Mouse (Mus musculus) liver, postnatal 0 days (tissue): ENCODE measurements at regions not wholly inside any gene's neighbourhood (a gene's known extent, or its start where the extent isn't known, plus 50 kb on each side); places are given as distances from the start of the nearest gene placed in this dataset.

Experiments used
- ATAC-seq: fragments of 200-750 bp; cut with Nextera tagmentation; 2 replicates; pipeline ENCODE4 v1.8.0; 2017; ENCODE audit warnings: mild to moderate bottlenecking, moderate library complexity
- DNase-seq: peaks from one replicate; pipeline ENCODE4 v3.0.0-alpha.2; 2016
- H3K27ac ChIP-seq: fragments of 300-500 bp; sonication (generic); 2 replicates; pipeline ENCODE4 v1.5.1; 2014; ENCODE audit warnings: antibody characterized with exemption, moderate library complexity, mild to moderate bottlenecking, low read depth
- H3K27me3 ChIP-seq: fragments of 300-500 bp; sonication (generic); 2 replicates; pipeline ENCODE4 v1.6.1; 2014; ENCODE audit warnings: low read length, control low read depth, mixed read lengths; ENCODE audit not compliant: insufficient read depth
- H3K36me3 ChIP-seq: fragments of 300-500 bp; sonication (generic); replicated peaks from 2 replicates; pipeline ENCODE4 v1.6.1; 2014; ENCODE audit warnings: mild to moderate bottlenecking, control low read depth, low read length, moderate library complexity, mixed read lengths; ENCODE audit not compliant: insufficient read depth
- H3K4me1 ChIP-seq: fragments of 300-500 bp; sonication (generic); 2 replicates; pipeline ENCODE4 v1.6.1; 2014; ENCODE audit warnings: antibody characterized with exemption, mild to moderate bottlenecking, control low read depth; ENCODE audit not compliant: insufficient read depth
- H3K4me2 ChIP-seq: fragments of 300-500 bp; sonication (generic); 2 replicates; pipeline ENCODE4 v1.6.1; 2014; ENCODE audit warnings: low read depth, mild to moderate bottlenecking, low read length, moderate library complexity, mixed read lengths
- H3K4me3 ChIP-seq: fragments of 300-500 bp; sonication (generic); 2 replicates; pipeline ENCODE4 v1.5.1; 2014; ENCODE audit warnings: low read depth, low read length
- H3K9ac ChIP-seq: fragments of 300-500 bp; sonication (generic); replicated peaks from 2 replicates; pipeline ENCODE4 v1.6.1; 2014; ENCODE audit warnings: mild to moderate bottlenecking, moderate library complexity
- H3K9me3 ChIP-seq: fragments of 300-500 bp; sonication (generic); 2 replicates; pipeline ENCODE4 v1.6.1; 2016; ENCODE audit warnings: mild to moderate bottlenecking, control low read depth, low read length, mixed read lengths
- CTCF ChIP-seq: sonication (generic); IDR thresholded peaks from 2 replicates; pipeline ENCODE4 v1.5.1; 2016; ENCODE audit warnings: antibody characterized with exemption, low read depth
- EP300 ChIP-seq: IDR thresholded peaks from 2 replicates; pipeline ENCODE4 v1.6.1; 2016; ENCODE audit warnings: antibody characterized with exemption, low read depth, mild to moderate bottlenecking
- WGBS: fragments of 180-500 bp; shearing (Covaris S2); extraction: QIAGEN DNeasy Blood & Tissue Kit; methylation state at CpG from one replicate; pipeline ENCODE4 v1.1.7; 2014; ENCODE audit not compliant: insufficient replicate concordance; 5-methylcytosine and 5-hydroxymethylcytosine counted together

DNA sequence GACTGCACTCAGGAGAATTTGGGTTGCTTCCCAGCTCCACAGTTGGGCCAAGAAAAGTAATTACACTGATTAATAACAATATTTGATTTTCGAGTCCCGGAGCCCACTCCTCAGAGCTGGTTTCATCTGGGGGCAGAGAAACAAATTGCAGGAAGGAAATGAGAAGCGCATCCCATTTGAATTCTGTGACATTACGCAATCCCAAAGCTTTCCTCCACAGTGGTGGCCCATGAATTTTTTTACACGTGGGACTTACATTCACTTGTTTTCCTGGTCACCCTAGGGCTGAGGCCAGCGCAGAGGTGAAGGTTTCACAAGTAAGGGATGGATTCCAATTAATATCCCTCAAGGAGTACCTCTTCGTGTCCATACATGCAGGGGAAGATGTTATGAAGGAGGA lies 556.3 kb upstream of the Nrp1 start:
- no peak for TF ChIP-seq CTCF
- TF ChIP-seq EP300: no peak

DNA sequence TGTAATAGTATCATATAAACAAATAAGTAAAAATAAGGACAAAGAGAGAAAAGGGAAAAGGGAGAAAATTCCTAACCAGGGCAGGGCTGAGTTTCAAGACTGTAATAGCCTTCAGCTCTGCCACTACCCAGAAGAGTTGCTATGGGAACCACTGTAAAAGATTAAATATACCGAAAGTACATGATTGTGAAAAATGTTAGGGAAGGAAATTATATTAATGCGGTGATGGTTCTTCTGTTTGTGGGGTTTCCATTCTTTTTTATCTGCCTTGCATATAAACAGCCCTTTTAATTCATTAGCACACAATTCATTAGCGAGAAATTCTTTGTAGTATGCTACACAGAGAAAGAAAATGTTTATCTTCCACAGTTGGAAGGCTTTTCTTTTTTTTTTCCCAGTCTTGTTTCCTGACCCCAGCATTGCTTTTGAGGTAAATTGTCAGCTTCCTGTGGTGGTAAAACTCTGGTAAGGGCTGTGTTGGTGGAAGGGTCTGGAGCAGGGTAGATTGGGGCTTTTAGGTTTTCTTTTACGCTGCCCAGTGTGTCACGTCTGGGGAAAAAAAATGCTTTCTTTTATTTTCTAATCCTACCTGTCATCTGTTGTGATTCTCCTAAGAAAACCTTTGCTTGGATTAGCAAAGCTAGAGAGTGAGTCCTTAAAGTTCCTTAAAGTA lies 555.6 kb upstream of the Nrp1 start:
- Histone ChIP-seq H3K9me3 (no peaks in the 10 kb centered on the region), H3K4me3 (no peak overlapping the region), H3K27ac (no peak overlapping the region), H3K27me3 (no peaks in the 10 kb centered on the region), H3K36me3 (no peaks in the 10 kb centered on the region), H3K4me1 (no peaks in the 10 kb centered on the region), H3K9ac (no peak overlapping the region), H3K4me2 (no peak overlapping the region)
- 33% methylated on average over 5 of the region's 5 CpGs for WGBS
- ATAC-seq (no peak), DNase-seq (no peak)
- TF ChIP-seq EP300: no peak
- TF ChIP-seq CTCF: no peak

More for the DNA sequence above, 556.3 kb upstream of the Nrp1 start:
- DNase-seq (no peak), ATAC-seq (no peak)
- Histone ChIP-seq H3K27me3 (no peaks in the 10 kb centered on the region), H3K9ac (no peak overlapping the region), H3K4me1 (no peaks in the 10 kb centered on the region), H3K36me3 (no peaks in the 10 kb centered on the region), H3K27ac (no peak overlapping the region), H3K4me2 (no peak overlapping the region), H3K4me3 (no peak overlapping the region), H3K9me3 (no peaks in the 10 kb centered on the region)
- 53% methylated on average over 7 of the region's 7 CpGs for WGBS

DNA sequence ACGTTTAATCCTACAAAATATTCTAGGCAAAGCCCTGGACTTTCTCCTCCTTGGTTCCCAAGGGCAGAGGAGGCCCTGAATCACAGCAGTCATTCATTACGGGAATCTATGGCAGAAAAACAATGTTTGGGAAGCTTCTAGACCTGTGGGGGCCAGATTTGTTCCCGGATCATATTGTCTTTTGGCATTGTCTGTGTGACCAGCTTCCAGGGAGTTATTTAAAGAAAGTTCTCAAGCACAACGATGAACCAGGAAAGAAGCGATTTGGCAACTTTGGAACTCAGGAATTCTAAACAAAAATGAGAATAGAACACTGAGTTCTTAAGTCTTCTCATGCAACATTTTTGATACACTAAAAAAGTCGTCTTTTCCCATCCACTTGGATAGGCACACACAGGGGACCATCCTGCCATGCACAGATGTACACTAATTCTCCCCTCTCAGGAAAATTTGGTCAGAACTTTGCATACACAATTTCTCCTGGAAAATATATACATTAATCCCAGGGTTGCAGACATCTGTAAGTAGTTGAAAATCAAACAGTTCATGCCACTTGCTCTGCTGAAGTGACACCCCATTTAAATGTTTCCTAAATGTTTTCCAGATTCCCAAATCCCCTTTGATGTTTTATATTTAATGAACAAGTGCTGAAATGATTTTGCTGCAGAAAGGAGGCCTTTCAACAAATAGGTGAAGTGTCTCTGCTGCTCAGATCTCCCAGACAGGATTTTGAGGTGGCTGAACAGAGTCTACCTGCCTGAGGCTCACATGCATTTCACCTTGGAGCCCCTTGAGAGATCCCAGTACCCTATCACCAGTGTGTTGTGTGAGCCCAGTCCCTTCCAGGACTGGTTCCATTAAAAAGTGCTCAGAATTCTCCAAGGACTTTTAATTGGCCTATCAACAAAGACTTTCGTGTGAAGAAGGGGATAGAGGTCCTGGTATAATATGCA lies 548.9 kb upstream of the Nrp1 start:
- H3K9me3 ChIP-seq: no peaks in the 10 kb centered on the region
- H3K9ac ChIP-seq: no peak overlapping the region
- no peak for ATAC-seq
- H3K4me2 ChIP-seq: no peak overlapping the region
- no peak for TF ChIP-seq EP300
- no peak for TF ChIP-seq CTCF
- no peak overlapping the region for H3K4me3 ChIP-seq
- 62% methylated on average over 7 of the region's 7 CpGs for WGBS
- H3K36me3 ChIP-seq: no peaks in the 10 kb centered on the region
- DNase-seq: no peak
- no peak overlapping the region for H3K27ac ChIP-seq
- no peaks in the 10 kb centered on the region for H3K4me1 ChIP-seq
- H3K27me3 ChIP-seq: no peaks in the 10 kb centered on the region

DNA sequence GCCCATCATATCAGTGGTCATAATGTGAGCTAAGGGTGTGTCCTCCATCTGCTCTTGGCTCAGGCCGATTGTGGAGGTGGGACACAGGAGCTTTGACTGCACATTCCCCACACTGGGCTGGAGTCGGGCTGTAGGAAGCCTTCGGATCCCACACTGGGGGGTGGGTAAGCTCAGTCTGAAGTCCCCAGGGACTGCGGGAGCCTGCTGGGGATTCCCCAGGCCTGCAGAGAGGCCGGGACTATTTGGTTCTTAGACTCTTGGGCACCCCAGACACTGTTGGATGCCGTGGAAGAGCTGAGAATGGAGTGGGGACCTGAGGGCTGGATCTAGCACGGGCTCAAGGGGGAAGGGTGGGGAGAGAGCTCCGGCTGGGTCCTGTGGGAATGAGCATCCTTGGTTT lies 547.1 kb upstream of the Nrp1 start:
- H3K4me3 ChIP-seq: no peak overlapping the region
- ATAC-seq (no peak), DNase-seq (no peak)
- H3K27ac ChIP-seq: no peak overlapping the region
- H3K4me2 ChIP-seq: no peak overlapping the region
- H3K4me1 ChIP-seq: no peaks in the 10 kb centered on the region
- H3K36me3 ChIP-seq: no peaks in the 10 kb centered on the region
- H3K27me3 ChIP-seq: no peaks in the 10 kb centered on the region
- no peak overlapping the region for H3K9ac ChIP-seq
- WGBS: 79% methylated on average over 8 of the region's 8 CpGs
- TF ChIP-seq CTCF: no peak
- no peak for TF ChIP-seq EP300
- no peaks in the 10 kb centered on the region for H3K9me3 ChIP-seq

DNA sequence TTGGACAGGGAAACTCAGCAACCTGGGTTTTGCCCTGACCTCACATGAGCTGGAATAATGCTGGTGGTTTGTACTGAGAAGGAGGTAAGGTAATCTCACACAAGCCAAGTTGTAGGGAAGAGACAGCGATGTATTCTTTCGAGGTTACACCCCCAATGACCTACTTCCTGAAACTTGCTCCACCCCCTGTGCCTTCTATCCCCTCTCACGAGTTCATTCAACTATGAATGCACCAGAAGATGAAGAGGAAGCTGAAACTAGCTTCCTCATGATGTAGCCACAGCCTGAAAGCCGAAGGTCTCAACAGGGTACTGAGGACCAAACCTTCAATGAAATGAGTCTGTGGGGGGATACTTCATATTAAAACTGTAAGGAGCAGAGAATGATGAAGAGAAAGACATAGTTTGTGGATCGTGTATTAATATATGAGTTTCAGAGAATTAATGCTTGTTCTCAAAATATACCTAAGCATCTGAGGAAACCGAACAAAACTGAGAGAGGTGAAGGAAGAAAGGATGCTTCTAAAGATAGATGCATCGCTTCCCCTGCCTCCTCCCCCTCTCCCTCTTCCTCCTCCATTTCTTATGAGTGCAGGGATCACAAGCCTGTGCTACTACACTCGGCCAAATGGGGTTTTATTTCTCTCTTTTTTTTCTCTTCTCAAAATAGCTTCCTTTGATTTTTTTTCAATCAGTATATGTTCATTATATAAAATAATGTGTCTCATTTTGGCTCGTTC lies 543.5 kb upstream of the Nrp1 start:
- no peak for TF ChIP-seq EP300
- no peak for TF ChIP-seq CTCF
- Histone ChIP-seq H3K9me3 (no peaks in the 10 kb centered on the region), H3K4me2 (no peak overlapping the region), H3K4me1 (no peaks in the 10 kb centered on the region), H3K9ac (no peak overlapping the region), H3K27ac (no peak overlapping the region), H3K27me3 (no peaks in the 10 kb centered on the region), H3K4me3 (no peak overlapping the region), H3K36me3 (no peaks in the 10 kb centered on the region)
- ATAC-seq (no peak; the same call in 1 of the 2 replicates), DNase-seq (no peak)
- WGBS: 42% methylated on average over 9 of the region's 9 CpGs

DNA sequence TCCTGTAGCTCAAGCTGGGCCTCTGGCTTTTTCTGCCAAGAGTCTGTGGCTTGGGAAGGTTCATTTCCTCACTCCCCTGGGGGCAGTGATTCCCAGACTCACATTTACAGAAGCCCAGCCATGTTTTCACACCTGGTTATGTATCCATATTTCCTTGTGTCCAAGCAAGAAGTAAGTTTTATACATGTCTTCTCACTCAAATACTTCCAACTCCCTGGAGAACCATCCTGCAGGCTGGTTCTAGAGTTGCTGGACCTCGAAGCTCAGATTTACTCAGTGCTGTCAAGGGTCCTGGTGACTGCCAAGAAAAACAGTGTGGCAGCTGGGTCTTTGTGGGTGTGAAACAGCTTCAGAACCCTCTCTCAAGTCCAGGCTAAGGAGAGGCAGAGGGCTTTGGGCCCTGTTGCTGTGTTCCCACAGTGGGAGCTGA lies 537.6 kb upstream of the Nrp1 start:
- Histone ChIP-seq H3K36me3 (no peaks in the 10 kb centered on the region), H3K27ac (no peak overlapping the region), H3K9me3 (no peaks in the 10 kb centered on the region), H3K4me2 (no peak overlapping the region), H3K27me3 (no peaks in the 10 kb centered on the region), H3K9ac (no peak overlapping the region), H3K4me3 (no peak overlapping the region), H3K4me1 (no peaks in the 10 kb centered on the region)
- TF ChIP-seq EP300 (no peak), CTCF (no peak)
- WGBS: 48% methylated on average over 1 of the region's 1 CpGs
- no peak for ATAC-seq
- DNase-seq: no peak
